Mouse (Mus musculus) ES-E14 (cell line): Measurements from ENCODE around the gene Rora. TPM values are rescaled to one million over a fixed set of nuclear protein-coding genes. Genes with fewer than 3 reads are reported as not detected.

Experiments used
- DNase-seq: peaks from one replicate; pipeline ENCODE4 v3.0.0-alpha.2; 2013; ENCODE audit warnings: low read depth, low spot score
- H3K27ac ChIP-seq: 2 replicates; pipeline ENCODE4 v1.5.1; 2012; ENCODE audit warnings: low read depth, mild to moderate bottlenecking, low read length, moderate library complexity, mixed read lengths; ENCODE audit not compliant: poor library complexity, insufficient read depth, severe bottlenecking
- H3K36me3 ChIP-seq: 2 replicates; pipeline ENCODE4 v1.6.1; 2012; ENCODE audit warnings: mild to moderate bottlenecking, low read length, moderate library complexity, mixed read lengths; ENCODE audit not compliant: control insufficient read depth, poor library complexity, insufficient read depth, severe bottlenecking
- H3K4me1 ChIP-seq, 2 experiments: fragments of 150-350 bp in 1 of 2; sonication (generic) in 1 of 2; 2 replicates each; pipeline ENCODE4 v1.6.1; 2012; ENCODE audit warnings: low read length in 2 of 2, mild to moderate bottlenecking in 1 of 2, mixed read lengths in 1 of 2; ENCODE audit not compliant: control insufficient read depth in 2 of 2, insufficient read depth in 2 of 2, poor library complexity in 1 of 2
- H3K4me3 ChIP-seq, 2 experiments: fragments of 150-350 bp in 1 of 2; sonication (generic) in 1 of 2; 2 replicates each; pipeline ENCODE4 v1.5.1; 2012; ENCODE audit warnings: low read length in 2 of 2, low read depth in 1 of 2, mild to moderate bottlenecking in 1 of 2, mixed read lengths in 1 of 2; ENCODE audit not compliant: insufficient read depth in 1 of 2, poor library complexity in 1 of 2, severe bottlenecking in 1 of 2
- H3K9ac ChIP-seq: 2 replicates; pipeline ENCODE4 v1.6.1; 2012; ENCODE audit warnings: low read depth, mild to moderate bottlenecking, low read length, mixed read lengths; ENCODE audit not compliant: poor library complexity, insufficient read depth, severe bottlenecking
- H3K9me3 ChIP-seq: fragments of 150-350 bp; sonication (generic); 2 replicates; pipeline ENCODE4 v1.6.1; 2012; ENCODE audit warnings: low read depth, mild to moderate bottlenecking, low read length; ENCODE audit not compliant: control insufficient read depth, insufficient read depth
- CHD2 ChIP-seq: IDR thresholded peaks from 2 replicates; pipeline ENCODE4 v1.6.1; 2014; ENCODE audit warnings: mild to moderate bottlenecking, low read depth, low read length, inconsistent platforms
- HCFC1 ChIP-seq: IDR thresholded peaks from 2 replicates; pipeline ENCODE4 v1.6.1; 2012; ENCODE audit warnings: low read length, inconsistent platforms, borderline replicate concordance; ENCODE audit not compliant: insufficient read depth
- MAFK ChIP-seq: IDR thresholded peaks from 2 replicates; pipeline ENCODE4 v1.6.1; 2014; ENCODE audit warnings: mild to moderate bottlenecking, low read depth, low read length, inconsistent platforms; ENCODE audit not compliant: insufficient read depth
- ZC3H11A ChIP-seq: IDR thresholded peaks from 2 replicates; pipeline ENCODE4 v1.6.1; 2012; ENCODE audit warnings: low read depth, mild to moderate bottlenecking, inconsistent platforms, low read length, borderline replicate concordance
- ZNF384 ChIP-seq: IDR thresholded peaks from 2 replicates; pipeline ENCODE4 v1.6.1; 2012; ENCODE audit warnings: low read depth, low read length, inconsistent platforms
- in situ Hi-C, 2 experiments: fragments of 600-800 bp; cut with MboI; formaldehyde crosslinking; loops; one replicate each; pipeline ENCODE4 v1.15.1; 2025; ENCODE audit warnings: low sequenced_read_pairs in 2 of 2, inconsistent platforms in 1 of 2; ENCODE audit not compliant: unreplicated experiment in 2 of 2
- total RNA-seq: library from RNA; depleted of rRNA; stranded (reverse); fragments of 300-350 nt; gene quantifications from 2 replicates; pipeline ENCODE4 v1.2.3, GENCODE M21; 2012

Gene Rora
- total RNA-seq, 1 experiment, result 2.1 TPM

DNA sequence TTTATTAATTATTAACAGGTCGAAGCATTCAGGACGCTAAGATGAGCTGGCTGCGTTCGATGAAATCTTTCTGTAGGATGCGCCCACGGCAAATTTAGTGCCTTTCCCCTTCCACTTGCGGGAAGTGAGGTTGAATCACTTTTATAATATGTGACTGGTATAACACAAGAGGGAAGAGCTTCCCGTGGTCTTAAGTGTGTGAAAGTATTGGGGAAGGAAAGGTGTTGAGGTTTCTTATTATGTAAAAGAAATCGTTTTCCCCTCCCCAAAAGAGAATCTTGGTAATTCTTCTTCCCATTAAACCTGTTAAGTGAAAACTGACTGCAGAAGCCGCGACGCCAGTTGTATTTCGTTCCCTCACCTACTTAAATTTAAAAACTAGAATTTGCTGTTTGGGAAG, 637.9 kb downstream of the Rora start:
- TF ChIP-seq CHD2 (no peak), HCFC1 (no peak), ZC3H11A (no peak), MAFK (no peak), ZNF384 (no peak)
- Histone ChIP-seq H3K36me3 (no peaks in the 10 kb centered on the region), H3K27ac (no peak overlapping the region), H3K9ac (no peak overlapping the region), H3K9me3 (no peaks in the 10 kb centered on the region), H3K4me3 (peak overlapping the region; percentile 63 to 83), H3K4me1 (no peaks in the 10 kb centered on the region)
- in situ Hi-C loops, result no loop called here
- no peak for DNase-seq

DNA sequence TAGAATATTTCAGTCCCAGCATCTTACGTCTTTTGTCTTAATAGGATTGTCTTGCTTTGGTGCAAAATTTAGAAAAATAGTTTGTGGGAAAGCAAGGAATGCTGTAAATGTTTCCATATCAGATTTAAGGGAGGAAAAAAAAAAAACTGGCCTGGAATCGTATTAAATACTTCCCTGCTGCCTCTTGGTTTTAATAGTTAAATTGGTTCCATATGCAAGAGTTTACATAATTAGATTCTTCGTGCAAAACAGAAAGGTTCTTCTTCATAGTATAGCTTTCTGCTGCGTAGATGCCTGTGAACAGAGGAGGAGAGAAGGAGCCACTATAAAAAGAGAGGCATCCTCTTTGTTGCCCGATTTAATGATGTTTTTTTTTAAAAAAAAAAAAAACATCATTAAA, 638.8 kb downstream of the Rora start:
- Histone ChIP-seq H3K9me3 (no peaks in the 10 kb centered on the region), H3K4me3 (no peak overlapping the region), H3K4me1 (no peaks in the 10 kb centered on the region), H3K9ac (no peak overlapping the region), H3K36me3 (no peaks in the 10 kb centered on the region), H3K27ac (no peak overlapping the region)
- no peak for DNase-seq
- in situ Hi-C loops, result no loop called here
- TF ChIP-seq MAFK (no peak), ZNF384 (no peak), ZC3H11A (no peak), CHD2 (no peak), HCFC1 (no peak)

DNA sequence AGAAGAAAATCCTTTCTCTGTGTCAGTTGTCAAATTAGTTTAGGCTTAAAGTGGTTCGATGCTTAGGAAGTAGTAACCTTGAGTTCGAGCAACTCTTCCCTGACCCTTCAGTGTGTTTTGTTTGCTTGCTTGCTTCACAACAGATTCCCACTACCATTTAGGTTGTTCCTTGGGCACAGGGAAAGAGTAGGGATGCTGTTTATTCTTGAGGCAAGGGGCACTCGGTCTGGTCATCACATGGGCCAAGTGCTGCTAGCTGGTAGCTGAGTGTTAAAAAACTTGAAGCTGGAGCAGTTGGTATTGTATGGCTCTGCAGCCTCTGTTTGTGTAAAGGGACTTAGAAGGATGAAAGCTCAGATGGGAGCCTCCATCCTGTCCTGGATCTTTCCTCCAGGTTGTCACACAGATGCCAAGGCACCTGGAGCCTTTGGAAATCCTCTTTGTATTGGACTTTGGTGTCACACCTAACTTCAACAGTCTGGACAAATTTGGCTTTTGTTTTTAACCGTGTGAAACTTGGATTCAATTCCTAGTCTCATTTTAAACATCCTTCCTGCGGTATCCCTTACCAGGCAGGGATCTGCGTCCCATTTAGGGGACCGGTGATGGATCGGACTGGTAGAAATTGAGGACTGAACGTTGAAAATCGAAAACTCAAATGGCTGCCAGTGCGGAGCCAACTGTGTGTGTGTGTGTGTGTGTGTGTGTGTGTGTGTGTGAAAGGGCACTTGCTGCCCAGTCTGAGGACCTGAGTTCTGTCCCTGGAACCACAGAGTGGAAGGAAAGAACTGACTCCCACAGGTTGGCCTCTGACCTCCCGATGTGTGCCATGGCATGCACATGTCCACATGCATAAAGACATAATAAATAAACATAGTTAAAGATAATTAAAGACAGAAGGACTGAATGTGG, 639.4 kb downstream of the Rora start:
- DNase-seq, result no peak
- no peak overlapping the region for H3K27ac ChIP-seq
- TF ChIP-seq CHD2, result no peak
- TF ChIP-seq MAFK, result no peak
- TF ChIP-seq HCFC1, result no peak
- no peak for TF ChIP-seq ZC3H11A
- TF ChIP-seq ZNF384, result no peak
- H3K4me1 ChIP-seq, result no peaks in the 10 kb centered on the region
- no peak overlapping the region for H3K9ac ChIP-seq
- no peaks in the 10 kb centered on the region for H3K36me3 ChIP-seq
- in situ Hi-C loops, result no loop called here
- H3K4me3 ChIP-seq, result no peak overlapping the region
- H3K9me3 ChIP-seq, result no peaks in the 10 kb centered on the region

DNA sequence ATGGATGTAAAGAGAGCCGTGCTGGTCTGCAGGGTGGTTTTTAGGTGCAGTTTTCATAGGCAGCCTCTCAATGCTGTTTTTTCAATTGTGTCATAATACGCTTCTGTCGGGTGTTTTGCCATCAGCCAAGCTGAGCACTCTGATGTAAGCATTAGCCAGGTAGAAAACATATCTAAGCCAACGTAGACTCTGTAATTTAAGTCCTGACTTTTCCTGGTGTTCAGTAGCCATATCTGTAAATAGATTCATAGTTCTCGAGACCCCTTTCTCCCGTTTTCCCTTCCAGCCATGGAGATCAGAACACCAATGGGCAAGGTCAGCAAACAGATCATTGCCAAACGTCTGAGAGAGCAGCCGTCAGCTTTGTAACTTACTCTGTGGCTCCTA, 640.1 kb downstream of the Rora start:
- in situ Hi-C loops, result no loop called here
- DNase-seq, result no peak
- no peaks in the 10 kb centered on the region for H3K4me1 ChIP-seq

More for the DNA sequence above, 640.1 kb downstream of the Rora start:
- Histone ChIP-seq H3K27ac (no peak overlapping the region), H3K4me3 (no peak overlapping the region), H3K9ac (no peak overlapping the region), H3K36me3 (no peaks in the 10 kb centered on the region), H3K9me3 (no peaks in the 10 kb centered on the region)
- TF ChIP-seq CHD2 (no peak), MAFK (no peak), ZC3H11A (no peak), HCFC1 (no peak), ZNF384 (no peak)
